Mouse (Mus musculus) right cerebral cortex, postnatal 10 days (tissue): ENCODE results near the gene Nipal3.

ENCODE experiments used
- DNase-seq, 2 experiments: peaks; one replicate each; pipeline ENCODE4 v3.0.0; 2021; ENCODE audit warnings: low spot score in 2 of 2

Nipal3 gene

GRCm38 (mm10) chr4:135494521-135495396 lies at the start of gene Nipal3, which contains the start of gene Stpg1:
TSS of gene Nipal3 (minus strand) at chr4:135495038.
TSS of gene Stpg1 (plus strand) at chr4:135494790.
- peak; percentile 95 for DNase-seq

- no peak for DNase-seq
Measured at GRCm38 (mm10) chr4:135544284-135544683, 49.4 kb upstream of the Nipal3 start.

DNA sequence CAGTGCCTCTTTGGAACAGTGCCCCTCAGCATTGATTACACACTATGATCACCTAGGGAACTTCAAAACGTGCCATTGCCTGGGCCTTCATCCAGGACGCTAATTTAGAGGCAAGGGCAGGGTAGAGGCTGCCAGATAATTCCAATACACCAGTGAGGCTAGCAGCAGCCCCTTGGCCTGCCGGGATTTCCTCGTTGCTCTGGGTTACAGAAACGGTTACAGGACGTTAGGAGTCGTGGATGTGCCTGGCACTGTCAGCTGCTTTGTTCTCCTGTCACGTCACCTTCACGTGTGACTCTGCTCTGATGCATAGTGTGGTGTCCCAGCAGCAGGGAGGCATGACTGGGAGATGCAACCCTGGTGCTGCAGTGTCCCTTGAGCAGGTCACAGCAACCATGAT lies 45.2 kb upstream of the Nipal3 start:
- peak; percentile 31 to 33 for DNase-seq

- no peak for DNase-seq
Measured at GRCm38 (mm10) chr4:135539056-135539455, 44.2 kb upstream of the Nipal3 start.

- DNase-seq = no peak
Measured at GRCm38 (mm10) chr4:135535021-135535420, 40.2 kb upstream of the Nipal3 start.

- DNase-seq = no peak
Measured at GRCm38 (mm10) chr4:135533001-135533400, 38.2 kb upstream of the Nipal3 start.

GRCm38 (mm10) chr4:135531771-135532613 lies 37.2 kb upstream of the Nipal3 start:
- DNase-seq = no peak

- DNase-seq = peak; percentile 46 to 69
Measured at GRCm38 (mm10) chr4:135531236-135531635, 36.4 kb upstream of the Nipal3 start.

DNA sequence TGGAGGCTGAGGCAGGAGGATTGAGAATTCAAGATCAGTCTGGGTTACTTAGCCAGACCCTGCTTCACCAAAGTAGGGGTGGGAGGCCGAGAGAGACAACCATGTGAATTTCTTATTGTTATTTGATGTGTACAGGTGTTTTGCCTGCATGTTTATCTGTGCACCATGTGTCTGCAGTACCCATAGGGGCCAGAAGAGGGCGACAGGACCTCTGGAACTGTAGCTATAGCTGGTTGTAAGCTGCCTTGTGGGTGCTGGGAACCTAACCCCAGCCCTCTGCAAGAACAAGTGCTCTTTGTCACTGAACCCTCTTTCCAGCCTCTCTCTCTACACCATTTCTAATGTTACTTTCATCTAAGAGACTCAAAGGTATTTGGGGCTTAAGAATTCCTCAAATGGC lies 35.4 kb upstream of the Nipal3 start:
- DNase-seq = no peak

- DNase-seq = no peak
Measured at GRCm38 (mm10) chr4:135526039-135526710, 31.3 kb upstream of the Nipal3 start.

DNA sequence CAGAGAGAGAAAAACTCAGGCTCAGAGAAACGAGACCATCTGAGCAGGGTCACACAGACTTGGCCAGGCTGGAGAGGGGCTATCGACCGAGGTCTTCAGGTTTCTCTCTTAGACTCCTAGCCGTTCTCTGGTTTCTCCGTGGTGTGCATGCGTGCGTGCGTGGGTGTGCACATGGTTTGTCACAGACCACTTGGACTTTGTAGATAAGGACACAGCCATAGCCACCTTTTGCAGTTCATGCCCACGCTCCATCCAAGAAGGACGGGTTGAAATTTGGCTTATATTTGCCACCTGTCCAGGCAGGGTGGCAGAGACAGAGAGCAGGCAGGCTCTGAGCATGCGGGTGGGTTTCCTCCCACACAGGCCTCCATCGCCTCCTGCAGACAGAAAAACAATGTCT lies 30.2 kb upstream of the Nipal3 start:
- no peak for DNase-seq

DNA sequence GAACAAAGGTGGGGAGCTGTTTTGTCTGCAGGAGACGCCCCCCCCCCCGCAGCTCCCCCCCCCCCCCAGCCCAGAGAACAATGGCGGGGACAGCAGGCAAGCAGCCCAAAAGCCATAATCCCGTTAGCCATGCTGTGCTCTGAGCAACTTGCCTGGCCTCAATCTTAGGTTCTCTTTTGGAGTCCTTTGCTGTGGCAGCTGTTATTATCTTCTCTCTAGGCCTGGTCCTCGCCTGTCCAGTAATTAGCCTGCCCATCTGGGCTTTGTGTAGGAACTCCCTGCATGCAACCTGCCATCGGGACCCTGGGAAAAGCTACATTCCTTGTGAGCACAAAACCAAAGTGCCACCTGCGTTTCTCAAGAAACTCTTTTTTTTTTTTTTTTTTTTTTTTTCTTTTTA lies 29.1 kb upstream of the Nipal3 start:
- DNase-seq = no peak

- no peak for DNase-seq
Measured at GRCm38 (mm10) chr4:135520421-135520820, 25.6 kb upstream of the Nipal3 start.

DNA sequence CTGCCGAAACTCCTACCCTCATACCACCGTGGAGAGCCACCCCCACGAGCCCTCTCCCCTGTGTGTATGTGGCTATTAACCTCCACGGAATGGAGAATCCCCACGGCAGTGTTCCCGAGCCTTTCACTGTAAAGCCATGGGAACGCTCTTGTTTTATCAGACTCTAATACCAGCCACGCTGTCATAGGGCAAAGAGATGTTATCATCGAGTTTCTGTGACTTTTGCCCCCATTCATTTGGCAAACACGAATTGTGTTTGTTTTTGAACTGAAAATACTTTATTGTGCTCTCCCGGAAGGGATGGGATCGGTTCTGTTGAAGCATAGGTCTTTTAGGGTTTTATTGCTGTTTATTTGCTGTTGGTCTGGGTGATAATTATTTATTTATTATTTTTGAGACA lies 23.3 kb upstream of the Nipal3 start:
- DNase-seq = no peak

DNA sequence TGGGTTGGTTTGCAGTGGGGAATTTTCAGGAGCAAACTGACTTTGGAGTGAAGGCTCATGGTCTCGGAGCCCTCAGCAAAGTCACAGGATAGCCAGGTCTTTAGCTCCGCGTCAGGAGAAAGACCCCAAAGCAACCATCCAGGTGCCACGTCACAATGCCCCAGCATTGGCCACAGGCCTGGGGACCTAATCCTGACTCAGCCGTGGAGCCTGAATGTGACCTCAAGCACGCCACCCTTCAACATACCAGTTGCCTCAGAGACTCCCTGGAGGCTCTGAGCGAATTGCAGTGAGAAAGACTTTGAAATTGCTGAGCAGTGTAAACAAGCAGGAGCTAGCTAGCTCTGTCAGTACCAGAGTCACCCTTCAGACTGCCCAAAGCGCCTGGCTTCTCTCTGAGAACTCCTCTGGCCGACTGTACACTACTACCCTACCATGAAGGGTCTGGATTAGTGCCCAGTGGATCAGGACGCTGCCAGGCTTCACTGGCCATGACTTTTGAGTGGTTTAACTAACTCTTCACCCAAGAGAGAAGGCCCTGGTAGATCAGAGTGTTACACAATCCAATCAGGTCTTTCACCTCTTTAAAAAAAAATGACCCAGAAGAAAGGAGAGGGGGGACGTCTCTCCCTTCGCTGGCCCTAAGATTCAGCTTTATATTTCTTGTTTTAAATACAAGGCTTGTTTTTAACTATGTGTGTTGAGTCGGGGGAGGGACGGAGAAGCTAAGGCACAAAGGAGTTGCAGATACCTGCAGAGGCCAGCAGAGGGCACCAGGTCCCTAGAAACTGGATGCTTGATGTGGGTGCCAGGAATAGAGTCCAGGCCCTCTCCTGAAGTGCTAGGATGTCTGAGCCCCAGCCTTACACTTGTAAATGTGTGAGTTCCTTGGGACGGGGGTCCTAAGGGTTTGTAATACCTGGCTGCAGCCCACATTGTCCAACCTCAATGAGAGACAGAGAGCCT lies 21.8 kb upstream of the Nipal3 start:
- peak in 1 of 2 experiments; percentile 50 for DNase-seq

- no peak for DNase-seq
Measured at GRCm38 (mm10) chr4:135514925-135515324, 20.1 kb upstream of the Nipal3 start.

DNA sequence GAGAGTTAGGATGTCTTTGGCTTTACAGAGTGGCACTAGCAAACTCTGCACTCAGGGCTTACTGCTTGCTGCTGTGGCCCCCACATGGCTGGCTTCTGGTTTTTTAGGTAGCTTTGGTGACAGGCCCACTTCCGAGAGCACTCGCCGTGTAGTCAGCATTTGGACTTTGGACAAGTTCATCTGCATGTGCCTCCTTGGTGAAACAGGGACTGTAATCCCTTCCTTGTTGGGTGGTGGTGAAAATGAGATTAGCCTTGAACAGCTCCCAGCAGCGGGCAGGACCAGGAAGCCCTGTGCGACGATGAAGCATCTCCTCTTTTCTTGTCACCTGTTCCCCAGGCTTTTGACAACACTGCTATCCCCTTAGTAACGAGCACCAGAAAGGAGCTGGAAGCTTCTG lies 19.0 kb upstream of the Nipal3 start:
- no peak for DNase-seq

- no peak for DNase-seq
Measured at GRCm38 (mm10) chr4:135509515-135509914, 14.7 kb upstream of the Nipal3 start.

GRCm38 (mm10) chr4:135508419-135509039 lies 13.7 kb upstream of the Nipal3 start:
- peak; percentile 86 to 90 for DNase-seq
